Mouse (Mus musculus) forebrain, embryonic 11.5 days (tissue): ENCODE data around the gene Tgm2. TPM values are rescaled to one million over a fixed set of nuclear protein-coding genes. Genes with fewer than 3 reads are reported as not detected.
A peak's percentile ranks its signal among the peaks of the same experiment; 100 is the strongest.

Experiments used
- ATAC-seq: fragments of 200-750 bp; cut with Nextera tagmentation; replicated peaks from 2 replicates; pipeline ENCODE4 v1.8.0; 2017; ENCODE audit warnings: moderate TSS enrichment; ENCODE audit not compliant: low FRiP score
- DNase-seq: peaks from one replicate; pipeline ENCODE4 v3.0.0-alpha.2; 2017; ENCODE audit warnings: low spot score
- H3K27ac ChIP-seq: fragments of 300-500 bp; sonication (generic); 2 replicates; pipeline ENCODE4 v1.5.1; 2014; ENCODE audit warnings: low read depth, low read length
- H3K27me3 ChIP-seq: fragments of 300-500 bp; sonication (generic); 2 replicates; pipeline ENCODE4 v1.6.1; 2014; ENCODE audit warnings: mild to moderate bottlenecking, low read length, mixed read lengths; ENCODE audit not compliant: control insufficient read depth, insufficient read depth
- H3K36me3 ChIP-seq: fragments of 300-500 bp; sonication (generic); 2 replicates; pipeline ENCODE4 v1.6.1; 2014; ENCODE audit warnings: mild to moderate bottlenecking, low read length, moderate library complexity, mixed read lengths; ENCODE audit not compliant: control insufficient read depth, insufficient read depth
- H3K4me1 ChIP-seq: fragments of 300-500 bp; sonication (generic); replicated peaks from 2 replicates; pipeline ENCODE4 v1.6.1; 2014; ENCODE audit warnings: low read length, mixed read lengths; ENCODE audit not compliant: control insufficient read depth, insufficient read depth
- H3K4me2 ChIP-seq: fragments of 300-500 bp; sonication (generic); 2 replicates; pipeline ENCODE4 v1.6.1; 2014; ENCODE audit warnings: low read depth, mild to moderate bottlenecking, low read length, moderate library complexity, mixed read lengths; ENCODE audit not compliant: severe bottlenecking
- H3K4me3 ChIP-seq: fragments of 300-500 bp; sonication (generic); 2 replicates; pipeline ENCODE4 v1.5.1; 2014; ENCODE audit warnings: low read depth, low read length
- H3K9ac ChIP-seq: fragments of 300-500 bp; sonication (generic); 2 replicates; pipeline ENCODE4 v1.6.1; 2014; ENCODE audit warnings: low read length
- H3K9me3 ChIP-seq: fragments of 300-500 bp; sonication (generic); 2 replicates; pipeline ENCODE4 v1.6.1; 2016; ENCODE audit warnings: low read length, mixed read lengths; ENCODE audit not compliant: control insufficient read depth
- WGBS: fragments of 180-500 bp; shearing (Covaris S2); extraction: QIAGEN DNeasy Blood & Tissue Kit; methylation state at CpG from one replicate; pipeline ENCODE4 v1.1.7; 2014; 5-methylcytosine and 5-hydroxymethylcytosine counted together
- polyA plus RNA-seq: library from polyadenylated mRNA; unstranded; fragments of >200 nt; fragmentation: Nextera tagmentation; extraction: Ambion mirVana; gene quantifications from 2 replicates; pipeline ENCODE4 v1.2.1, GENCODE M21; 2014

Gene Tgm2
- polyA plus RNA-seq, 1 experiment from 2014 or later, result 4.2 TPM

DNA sequence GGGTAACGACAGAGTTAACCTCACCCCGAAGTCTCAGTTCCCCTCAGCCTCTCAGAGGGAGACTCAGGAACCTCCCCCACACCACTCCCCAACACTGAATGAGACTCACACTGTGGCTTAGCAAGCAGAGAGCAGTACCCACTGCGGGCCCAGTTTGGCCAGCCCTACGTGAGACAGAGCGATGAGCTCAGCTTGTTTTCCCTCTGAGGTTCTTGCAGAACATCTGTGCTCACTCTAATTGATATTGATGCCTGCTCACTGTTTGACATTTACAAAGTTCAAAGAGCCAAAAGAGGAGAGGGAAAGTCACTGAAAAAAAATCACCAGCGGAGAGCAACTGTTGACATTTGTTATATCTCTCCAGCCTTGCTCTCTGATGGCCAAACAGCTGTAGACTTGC, 15.5 kb upstream of the Tgm2 start:
- no peak overlapping the region for H3K4me3 ChIP-seq
- H3K27ac ChIP-seq, result no peak overlapping the region
- no peak overlapping the region for H3K4me2 ChIP-seq
- no peaks in the 10 kb centered on the region for H3K4me1 ChIP-seq
- DNase-seq (no peak), ATAC-seq (no peak)
- no peaks in the 10 kb centered on the region for H3K36me3 ChIP-seq
- H3K9ac ChIP-seq, result no peak overlapping the region
- no peaks in the 10 kb centered on the region for H3K9me3 ChIP-seq
- no peaks in the 10 kb centered on the region for H3K27me3 ChIP-seq
- WGBS, result 94% methylated on average over 6 of the region's 6 CpGs

DNA sequence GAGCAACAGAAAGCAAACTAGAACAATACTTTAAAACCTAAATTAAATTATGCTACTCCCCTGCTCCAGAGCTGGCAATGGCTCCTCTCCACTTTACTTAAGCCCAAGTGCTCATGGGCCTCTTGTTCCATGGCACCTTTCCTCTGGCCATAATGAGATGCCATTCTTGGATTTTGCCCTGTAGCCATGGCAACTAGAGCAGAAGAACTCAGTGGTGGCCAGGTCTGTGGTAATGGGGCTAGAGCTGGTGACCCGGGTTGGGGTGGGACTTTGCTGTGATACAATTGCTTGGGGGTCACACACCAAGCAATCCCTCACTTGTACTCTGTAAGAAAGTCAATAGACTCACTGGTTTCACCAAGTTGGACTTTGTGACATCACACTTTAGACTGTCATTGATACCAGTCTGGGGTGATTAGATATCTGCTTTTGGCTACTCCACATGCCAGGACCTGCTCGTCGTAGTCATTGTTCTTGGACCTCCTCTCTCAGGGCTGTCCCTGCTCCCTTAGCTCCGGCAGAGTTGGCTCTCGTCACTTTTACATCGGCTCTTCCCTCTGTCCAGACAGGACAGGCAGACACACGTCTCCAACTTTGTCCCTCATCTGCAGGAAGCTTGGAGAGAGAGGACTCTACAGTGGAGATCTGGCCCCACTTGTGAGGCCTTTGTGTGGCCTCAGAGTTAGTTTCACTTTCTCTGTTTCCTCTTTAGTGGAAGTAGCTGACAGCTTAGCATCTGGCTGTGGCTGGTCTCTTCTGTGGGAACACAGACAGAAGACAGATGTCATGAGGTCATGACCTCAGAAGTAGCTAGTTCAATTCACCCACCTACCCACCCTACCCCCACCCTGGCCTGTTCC, 13.4 kb upstream of the Tgm2 start:
- Histone ChIP-seq H3K36me3 (no peaks in the 10 kb centered on the region), H3K4me2 (no peak overlapping the region), H3K27me3 (no peaks in the 10 kb centered on the region), H3K4me3 (no peak overlapping the region), H3K9me3 (no peaks in the 10 kb centered on the region), H3K4me1 (no peaks in the 10 kb centered on the region), H3K27ac (no peak overlapping the region), H3K9ac (no peak overlapping the region)
- ATAC-seq, result no peak
- DNase-seq, result no peak
- 73% methylated on average over 7 of the region's 7 CpGs for WGBS

DNA sequence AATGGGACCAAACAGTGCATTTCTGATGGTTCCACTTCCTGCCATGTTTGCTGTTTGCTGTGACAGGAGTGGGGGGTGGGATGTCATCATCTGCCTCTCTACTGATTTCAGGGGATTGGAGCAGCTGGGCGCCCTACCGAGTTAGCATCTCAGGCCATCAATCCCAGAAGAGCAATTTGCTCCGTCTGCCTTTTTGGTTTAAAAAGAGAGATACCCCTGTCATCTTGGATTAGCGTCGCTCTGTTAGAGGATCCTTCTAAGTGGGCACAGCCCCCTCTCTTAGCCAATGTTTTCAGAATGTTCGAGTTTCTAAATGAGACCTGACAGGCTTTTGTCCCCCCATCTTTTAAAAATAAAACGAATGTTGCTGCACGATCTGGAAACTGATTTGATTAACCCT, 11.4 kb upstream of the Tgm2 start:
- Histone ChIP-seq H3K27ac (no peak overlapping the region), H3K36me3 (no peaks in the 10 kb centered on the region), H3K9me3 (no peaks in the 10 kb centered on the region), H3K4me2 (no peak overlapping the region), H3K27me3 (no peaks in the 10 kb centered on the region), H3K4me3 (no peak overlapping the region), H3K4me1 (peaks cover 8% of the 10 kb centered on the region; the same call in 1 of the 2 replicates), H3K9ac (no peak overlapping the region)
- ATAC-seq, result no peak
- no peak for DNase-seq
- 62% methylated on average over 8 of the region's 8 CpGs for WGBS

GRCm38 (mm10) chr2:158156487-158156886, 10.3 kb upstream of the Tgm2 start:
- no peak overlapping the region for H3K27ac ChIP-seq
- no peak overlapping the region for H3K4me3 ChIP-seq
- no peaks in the 10 kb centered on the region for H3K27me3 ChIP-seq
- H3K9me3 ChIP-seq, result no peaks in the 10 kb centered on the region
- DNase-seq, result no peak
- H3K9ac ChIP-seq, result no peak overlapping the region
- 88% methylated on average over 9 of the region's 9 CpGs for WGBS
- peaks cover 8% of the 10 kb centered on the region; the same call in 1 of the 2 replicates for H3K4me1 ChIP-seq
- ATAC-seq, result no peak
- no peak overlapping the region for H3K4me2 ChIP-seq
- H3K36me3 ChIP-seq, result no peaks in the 10 kb centered on the region

GRCm38 (mm10) chr2:158155615-158156014, 9.4 kb upstream of the Tgm2 start:
- no peak overlapping the region for H3K9ac ChIP-seq
- H3K4me2 ChIP-seq, result no peak overlapping the region
- no peaks in the 10 kb centered on the region for H3K9me3 ChIP-seq
- H3K4me1 ChIP-seq, result peaks cover 8% of the 10 kb centered on the region; the same call in 1 of the 2 replicates
- H3K27ac ChIP-seq, result no peak overlapping the region
- DNase-seq (no peak), ATAC-seq (no peak)
- H3K36me3 ChIP-seq, result no peaks in the 10 kb centered on the region
- 81% methylated on average over 2 of the region's 2 CpGs for WGBS
- H3K4me3 ChIP-seq, result no peak overlapping the region
- H3K27me3 ChIP-seq, result no peaks in the 10 kb centered on the region

GRCm38 (mm10) chr2:158155101-158155500, 8.9 kb upstream of the Tgm2 start:
- Histone ChIP-seq H3K36me3 (no peaks in the 10 kb centered on the region), H3K4me2 (no peak overlapping the region), H3K4me3 (no peak overlapping the region), H3K9me3 (no peaks in the 10 kb centered on the region), H3K27ac (no peak overlapping the region), H3K9ac (no peak overlapping the region), H3K4me1 (peaks cover 8% of the 10 kb centered on the region; the same call in 1 of the 2 replicates), H3K27me3 (no peaks in the 10 kb centered on the region)
- WGBS, result 83% methylated on average over 7 of the region's 7 CpGs
- ATAC-seq (no peak), DNase-seq (no peak)

DNA sequence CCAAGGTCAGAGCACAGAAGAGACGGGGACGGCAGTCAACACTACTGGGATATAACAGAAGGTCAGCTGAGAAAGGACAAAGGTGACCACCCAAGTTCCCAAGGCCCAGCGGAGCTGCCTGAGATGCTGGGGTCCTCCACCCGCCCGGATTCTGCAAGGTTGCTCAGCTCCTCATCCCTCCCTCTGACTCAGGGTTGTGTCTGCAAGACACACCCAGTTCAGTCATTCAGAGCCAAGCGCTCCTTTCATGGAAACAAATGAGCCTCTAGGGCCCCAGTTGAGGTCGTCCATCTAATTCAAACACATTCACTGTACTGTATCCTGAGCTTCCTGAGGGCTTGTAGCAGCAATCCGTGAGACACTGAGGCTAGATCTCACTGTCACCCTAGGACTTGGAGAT, 8.4 kb upstream of the Tgm2 start:
- Histone ChIP-seq H3K4me1 (peaks cover 8% of the 10 kb centered on the region; the same call in 1 of the 2 replicates), H3K4me2 (no peak overlapping the region), H3K9me3 (no peaks in the 10 kb centered on the region), H3K4me3 (no peak overlapping the region), H3K36me3 (no peaks in the 10 kb centered on the region), H3K27me3 (no peaks in the 10 kb centered on the region), H3K27ac (no peak overlapping the region), H3K9ac (no peak overlapping the region)
- 62% methylated on average over 8 of the region's 8 CpGs for WGBS
- no peak for ATAC-seq
- DNase-seq, result no peak

GRCm38 (mm10) chr2:158153728-158154343, 7.6 kb upstream of the Tgm2 start:
- Histone ChIP-seq H3K4me3 (peak overlapping the region; percentile 24), H3K4me1 (peaks cover 8% of the 10 kb centered on the region; the same call in 1 of the 2 replicates), H3K9ac (peak overlapping the region; percentile 41), H3K27ac (peak overlapping the region; percentile 48; the same call in 1 of the 2 replicates), H3K9me3 (no peaks in the 10 kb centered on the region), H3K36me3 (no peaks in the 10 kb centered on the region), H3K4me2 (peak overlapping the region; percentile 55), H3K27me3 (no peaks in the 10 kb centered on the region)
- 2% methylated on average over 22 of the region's 22 CpGs for WGBS
- ATAC-seq (peak; percentile 47), DNase-seq (peak; percentile 68)
